Mouse (Mus musculus): ENCODE data around the gene Sergef. TPM values are rescaled to one million over a fixed set of nuclear protein-coding genes. Genes with fewer than 3 reads are reported as not detected.

The Sergef gene
- polyA plus RNA-seq, 1 experiment from 2014 or later: 14.3 TPM

GRCm38 (mm10) chr7:46502650-46503049 lies 137.0 kb downstream of the Sergef start:
- ATAC-seq: no peak
- Histone ChIP-seq H3K4me3 (replicated peaks) (no peak overlapping the region), H3K4me2 (replicated peaks) (no peak overlapping the region), H3K36me3 (no peaks in the 10 kb centered on the region), H3K9me3 (no peaks in the 10 kb centered on the region), H3K9ac (no peak overlapping the region), H3K4me1 (replicated peaks) (no peaks in the 10 kb centered on the region), H3K27ac (no peak overlapping the region), H3K27me3 (replicated peaks) (no peaks in the 10 kb centered on the region)
- 77% methylated on average over 13 of the region's 13 CpGs for WGBS

GRCm38 (mm10) chr7:46501458-46501857 lies 138.1 kb downstream of the Sergef start:
- H3K4me1 ChIP-seq (replicated peaks): no peaks in the 10 kb centered on the region
- no peak overlapping the region for H3K4me2 ChIP-seq (replicated peaks)
- H3K4me3 ChIP-seq (replicated peaks): no peak overlapping the region
- H3K9me3 ChIP-seq: no peaks in the 10 kb centered on the region
- no peaks in the 10 kb centered on the region for H3K27me3 ChIP-seq (replicated peaks)
- H3K27ac ChIP-seq: no peak overlapping the region
- no peaks in the 10 kb centered on the region for H3K36me3 ChIP-seq
- 59% methylated on average over 2 of the region's 2 CpGs for WGBS
- ATAC-seq: no peak
- H3K9ac ChIP-seq: no peak overlapping the region

- 90% methylated on average over 4 of the region's 4 CpGs for WGBS
- Histone ChIP-seq H3K9me3 (no peaks in the 10 kb centered on the region), H3K27ac (no peak overlapping the region), H3K4me3 (replicated peaks) (no peak overlapping the region), H3K4me2 (replicated peaks) (no peak overlapping the region), H3K27me3 (replicated peaks) (no peaks in the 10 kb centered on the region), H3K36me3 (no peaks in the 10 kb centered on the region), H3K4me1 (replicated peaks) (no peaks in the 10 kb centered on the region), H3K9ac (no peak overlapping the region)
- no peak for ATAC-seq
Observed at GRCm38 (mm10) chr7:46499561-46499960, 140.0 kb downstream of the Sergef start.

GRCm38 (mm10) chr7:46492134-46492678 lies 147.4 kb downstream of the Sergef start:
- ATAC-seq: no peak
- H3K36me3 ChIP-seq: no peaks in the 10 kb centered on the region
- H3K9ac ChIP-seq: no peak overlapping the region
- H3K4me3 ChIP-seq (replicated peaks): no peak overlapping the region
- no peaks in the 10 kb centered on the region for H3K4me1 ChIP-seq (replicated peaks)
- H3K27me3 ChIP-seq (replicated peaks): no peaks in the 10 kb centered on the region
- no peak overlapping the region for H3K27ac ChIP-seq
- no peaks in the 10 kb centered on the region for H3K9me3 ChIP-seq
- 60% methylated on average over 14 of the region's 14 CpGs for WGBS
- H3K4me2 ChIP-seq (replicated peaks): no peak overlapping the region

GRCm38 (mm10) chr7:46487354-46487753 lies 152.3 kb downstream of the Sergef start:
- Histone ChIP-seq H3K4me3 (replicated peaks) (no peak overlapping the region), H3K36me3 (no peaks in the 10 kb centered on the region), H3K27ac (no peak overlapping the region), H3K9ac (no peak overlapping the region), H3K4me1 (replicated peaks) (peaks cover 1% of the 10 kb centered on the region; the same call in 1 of the 2 replicates), H3K4me2 (replicated peaks) (no peak overlapping the region), H3K27me3 (replicated peaks) (no peaks in the 10 kb centered on the region), H3K9me3 (no peaks in the 10 kb centered on the region)
- WGBS: 48% methylated on average over 4 of the region's 4 CpGs
- ATAC-seq: no peak

GRCm38 (mm10) chr7:46486761-46487160 lies 152.8 kb downstream of the Sergef start:
- no peak overlapping the region for H3K27ac ChIP-seq
- WGBS: 84% methylated on average over 5 of the region's 5 CpGs
- no peak for ATAC-seq

GRCm38 (mm10) chr7:46484223-46484622 lies 155.4 kb downstream of the Sergef start:
- H3K9me3 ChIP-seq: no peaks in the 10 kb centered on the region
- peaks cover 11% of the 10 kb centered on the region; the same call in 1 of the 2 replicates for H3K4me1 ChIP-seq (replicated peaks)
- no peaks in the 10 kb centered on the region for H3K27me3 ChIP-seq (replicated peaks)
- H3K27ac ChIP-seq: no peak overlapping the region
- H3K4me3 ChIP-seq (replicated peaks): no peak overlapping the region
- 82% methylated on average over 6 of the region's 6 CpGs for WGBS
- no peak for ATAC-seq
- no peak overlapping the region for H3K4me2 ChIP-seq (replicated peaks)
- H3K9ac ChIP-seq: no peak overlapping the region
- H3K36me3 ChIP-seq: no peaks in the 10 kb centered on the region

More at GRCm38 (mm10) chr7:46486761-46487160, 152.8 kb downstream of the Sergef start:
- Histone ChIP-seq H3K4me2 (replicated peaks) (no peak overlapping the region), H3K27me3 (replicated peaks) (no peaks in the 10 kb centered on the region), H3K9me3 (no peaks in the 10 kb centered on the region), H3K4me1 (replicated peaks) (peaks cover 7% of the 10 kb centered on the region; the same call in 1 of the 2 replicates), H3K36me3 (no peaks in the 10 kb centered on the region), H3K9ac (no peak overlapping the region), H3K4me3 (replicated peaks) (no peak overlapping the region)

GRCm38 (mm10) chr7:46483050-46483449 lies 156.6 kb downstream of the Sergef start:
- WGBS: 58% methylated on average over 10 of the region's 10 CpGs
- Histone ChIP-seq H3K27me3 (replicated peaks) (no peaks in the 10 kb centered on the region), H3K9ac (no peak overlapping the region), H3K4me3 (replicated peaks) (no peak overlapping the region), H3K4me2 (replicated peaks) (no peak overlapping the region), H3K36me3 (no peaks in the 10 kb centered on the region), H3K4me1 (replicated peaks) (peaks cover 11% of the 10 kb centered on the region; the same call in 1 of the 2 replicates), H3K9me3 (no peaks in the 10 kb centered on the region), H3K27ac (no peak overlapping the region)
- ATAC-seq: no peak

- no peaks in the 10 kb centered on the region for H3K9me3 ChIP-seq
- peaks cover 11% of the 10 kb centered on the region; the same call in 1 of the 2 replicates for H3K4me1 ChIP-seq (replicated peaks)
- 0 out of 2 replicates have a peak overlapping the region, but pooled peaks have one; percentile 6 for H3K27ac ChIP-seq
Observed at GRCm38 (mm10) chr7:46482099-46482531, 157.5 kb downstream of the Sergef start.

GRCm38 (mm10) chr7:46479793-46480192 lies 159.8 kb downstream of the Sergef start:
- 54% methylated on average over 6 of the region's 6 CpGs for WGBS
- H3K36me3 ChIP-seq: no peaks in the 10 kb centered on the region
- H3K4me3 ChIP-seq (replicated peaks): no peak overlapping the region
- ATAC-seq: no peak
- H3K27me3 ChIP-seq (replicated peaks): no peaks in the 10 kb centered on the region
- H3K4me1 ChIP-seq (replicated peaks): peaks cover 11% of the 10 kb centered on the region; the same call in 1 of the 2 replicates
- H3K9ac ChIP-seq: no peak overlapping the region
- no peaks in the 10 kb centered on the region for H3K9me3 ChIP-seq
- H3K27ac ChIP-seq: no peak overlapping the region
- H3K4me2 ChIP-seq (replicated peaks): no peak overlapping the region

More at GRCm38 (mm10) chr7:46482099-46482531, 157.5 kb downstream of the Sergef start:
- no peaks in the 10 kb centered on the region for H3K36me3 ChIP-seq
- no peak overlapping the region for H3K9ac ChIP-seq
- ATAC-seq: peak; percentile 66
- no peaks in the 10 kb centered on the region for H3K27me3 ChIP-seq (replicated peaks)
- H3K4me2 ChIP-seq (replicated peaks): no peak overlapping the region
- no peak overlapping the region for H3K4me3 ChIP-seq (replicated peaks)
- 53% methylated on average over 2 of the region's 2 CpGs for WGBS

- H3K9ac ChIP-seq: no peak overlapping the region
- ATAC-seq: no peak
- H3K4me2 ChIP-seq (replicated peaks): no peak overlapping the region
- no peaks in the 10 kb centered on the region for H3K36me3 ChIP-seq
- H3K27me3 ChIP-seq (replicated peaks): no peaks in the 10 kb centered on the region
- 87% methylated on average over 3 of the region's 3 CpGs for WGBS
- no peaks in the 10 kb centered on the region for H3K9me3 ChIP-seq
- H3K4me1 ChIP-seq (replicated peaks): peaks cover 11% of the 10 kb centered on the region; the same call in 1 of the 2 replicates
- H3K27ac ChIP-seq: no peak overlapping the region
- H3K4me3 ChIP-seq (replicated peaks): no peak overlapping the region
Observed at GRCm38 (mm10) chr7:46477456-46477855, 162.2 kb downstream of the Sergef start.

- Histone ChIP-seq H3K4me2 (replicated peaks) (no peak overlapping the region), H3K27me3 (replicated peaks) (no peaks in the 10 kb centered on the region), H3K36me3 (no peaks in the 10 kb centered on the region), H3K9me3 (no peaks in the 10 kb centered on the region), H3K4me3 (replicated peaks) (no peak overlapping the region), H3K4me1 (replicated peaks) (0 out of 2 replicates have a peak, but pooled peaks cover 2% of the 10 kb centered on the region), H3K27ac (no peak overlapping the region), H3K9ac (no peak overlapping the region)
- WGBS: 73% methylated on average over 5 of the region's 5 CpGs
- ATAC-seq: no peak
Observed at GRCm38 (mm10) chr7:46475464-46475863, 164.1 kb downstream of the Sergef start.

- no peaks in the 10 kb centered on the region for H3K9me3 ChIP-seq
- no peaks in the 10 kb centered on the region for H3K36me3 ChIP-seq
- no peaks in the 10 kb centered on the region for H3K27me3 ChIP-seq (replicated peaks)
- H3K27ac ChIP-seq: no peak overlapping the region
- H3K9ac ChIP-seq: no peak overlapping the region
- 0 out of 2 replicates have a peak, but pooled peaks cover 5% of the 10 kb centered on the region for H3K4me1 ChIP-seq (replicated peaks)
- WGBS: 39% methylated on average over 9 of the region's 9 CpGs
- ATAC-seq: no peak
- no peak overlapping the region for H3K4me3 ChIP-seq (replicated peaks)
- H3K4me2 ChIP-seq (replicated peaks): no peak overlapping the region
Observed at GRCm38 (mm10) chr7:46473141-46473540, 166.5 kb downstream of the Sergef start.

Measured in intestine, embryonic 15.5 days (tissue).